Mouse (Mus musculus) heart, embryonic 14.5 days (tissue): Measurements from ENCODE around the gene Lamtor2. TPM values are rescaled to one million over a fixed set of nuclear protein-coding genes. Genes with fewer than 3 reads are reported as not detected.

Source experiments
- ATAC-seq: fragments of 200-750 bp; cut with Nextera tagmentation; 2 replicates; pipeline ENCODE4 v1.8.0; 2017; ENCODE audit warnings: low read depth, moderate TSS enrichment; ENCODE audit not compliant: insufficient number of reproducible peaks, insufficient read depth, low FRiP score
- H3K27ac ChIP-seq, 2 experiments: fragments of 200-500 bp in 1 of 2; fragments of 300-500 bp in 1 of 2; sonication (generic) in 1 of 2; replicated peaks in 1 of 2; 2 replicates each; pipeline ENCODE4 v1.5.1; 2012 to 2014; ENCODE audit warnings: low read depth in 2 of 2, low read length in 2 of 2, control low read depth in 1 of 2, mild to moderate bottlenecking in 1 of 2, mixed read lengths in 1 of 2; ENCODE audit not compliant: control insufficient read depth in 1 of 2, insufficient read depth in 1 of 2
- H3K27me3 ChIP-seq: fragments of 300-500 bp; sonication (generic); 2 replicates; pipeline ENCODE4 v1.6.1; 2014; ENCODE audit warnings: mild to moderate bottlenecking, low read length, control low read depth; ENCODE audit not compliant: control insufficient read depth, insufficient read depth
- H3K36me3 ChIP-seq: fragments of 300-500 bp; sonication (generic); 2 replicates; pipeline ENCODE4 v1.6.1; 2014; ENCODE audit warnings: mild to moderate bottlenecking, control low read depth, low read length, mixed read lengths; ENCODE audit not compliant: control insufficient read depth, insufficient read depth
- H3K4me1 ChIP-seq, 2 experiments: fragments of 200-500 bp in 1 of 2; fragments of 300-500 bp in 1 of 2; sonication (generic) in 1 of 2; 2 replicates each; pipeline ENCODE4 v1.6.1; 2012 to 2014; ENCODE audit warnings: low read length in 2 of 2, control low read depth in 1 of 2, mixed read lengths in 1 of 2; ENCODE audit not compliant: control insufficient read depth in 2 of 2, insufficient read depth in 2 of 2
- H3K4me2 ChIP-seq: fragments of 300-500 bp; sonication (generic); 2 replicates; pipeline ENCODE4 v1.6.1; 2014; ENCODE audit warnings: mild to moderate bottlenecking, low read length
- H3K4me3 ChIP-seq, 2 experiments: fragments of 200-500 bp in 1 of 2; fragments of 300-500 bp in 1 of 2; sonication (generic) in 1 of 2; 2 replicates each; pipeline ENCODE4 v1.5.1; 2012 to 2014; ENCODE audit warnings: low read length in 2 of 2, mild to moderate bottlenecking in 2 of 2, control low read depth in 1 of 2, low read depth in 1 of 2, moderate library complexity in 1 of 2; ENCODE audit not compliant: control insufficient read depth in 1 of 2, insufficient read depth in 1 of 2
- H3K9ac ChIP-seq: fragments of 300-500 bp; sonication (generic); 2 replicates; pipeline ENCODE4 v1.6.1; 2014; ENCODE audit warnings: mild to moderate bottlenecking, low read length
- H3K9me3 ChIP-seq: fragments of 300-500 bp; sonication (generic); 2 replicates; pipeline ENCODE4 v1.6.1; 2016; ENCODE audit warnings: low read length, control low read depth; ENCODE audit not compliant: control insufficient read depth
- WGBS: fragments of 180-500 bp; shearing (Covaris S2); extraction: QIAGEN DNeasy Blood & Tissue Kit; methylation state at CpG from one replicate; pipeline ENCODE4 v1.1.7; 2014; 5-methylcytosine and 5-hydroxymethylcytosine counted together
- polyA plus RNA-seq: library from polyadenylated mRNA; unstranded; fragments of >200 nt; fragmentation: Nextera tagmentation; extraction: Ambion mirVana; gene quantifications from 2 replicates; pipeline ENCODE4 v1.2.1, GENCODE M21; 2014

Lamtor2 gene
- polyA plus RNA-seq, 1 experiment from 2014 or later = 87.5 TPM

DNA sequence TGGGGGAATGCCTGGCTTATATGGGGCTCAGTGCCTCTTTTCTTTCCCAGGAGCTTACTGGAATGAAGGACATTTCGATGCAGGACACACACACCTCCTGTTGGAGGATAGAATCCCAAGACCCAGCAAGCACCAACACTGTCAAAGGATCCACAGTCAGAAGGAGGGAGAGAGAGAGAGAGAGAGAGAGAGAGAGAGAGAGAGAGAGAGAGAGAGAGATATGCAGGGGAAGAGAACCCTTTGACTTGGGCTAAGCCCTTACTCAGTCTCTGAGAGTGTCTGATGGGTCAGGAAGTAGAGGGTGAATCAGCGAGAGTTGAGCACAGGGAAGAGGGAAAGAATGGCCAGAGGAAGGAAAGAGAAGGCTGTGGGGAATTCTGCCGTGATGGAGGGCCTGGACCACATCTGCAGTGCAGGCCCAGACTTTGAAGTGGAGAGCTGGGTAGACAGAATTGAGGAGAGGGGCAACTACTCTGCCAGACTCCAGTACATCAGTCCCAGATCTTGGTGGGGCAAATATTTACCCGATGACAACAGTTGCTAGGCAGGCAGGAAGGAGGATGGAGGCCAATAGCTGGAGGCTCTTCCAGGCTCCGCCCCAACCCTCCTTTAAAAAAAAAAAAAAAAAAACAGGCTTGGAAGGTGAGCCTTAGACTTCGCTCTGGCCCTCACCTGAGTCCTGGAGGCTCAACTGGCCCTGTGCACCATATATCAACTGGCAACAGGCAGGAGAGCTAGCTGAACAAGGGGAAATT, 40.6 kb downstream of the Lamtor2 start:
- Histone ChIP-seq H3K9ac (peak overlapping the region; percentile 36; the same call in 1 of the 2 replicates), H3K4me3 (no peak overlapping the region), H3K9me3 (no peaks in the 10 kb centered on the region), H3K27ac (peak overlapping the region; percentile 20 to 59), H3K4me1 (peaks cover 32 to 41% of the 10 kb centered on the region in 2 experiments), H3K36me3 (no peaks in the 10 kb centered on the region), H3K27me3 (no peaks in the 10 kb centered on the region), H3K4me2 (no peak overlapping the region)
- ATAC-seq = no peak
- WGBS = 34% methylated on average over 6 of the region's 6 CpGs

DNA sequence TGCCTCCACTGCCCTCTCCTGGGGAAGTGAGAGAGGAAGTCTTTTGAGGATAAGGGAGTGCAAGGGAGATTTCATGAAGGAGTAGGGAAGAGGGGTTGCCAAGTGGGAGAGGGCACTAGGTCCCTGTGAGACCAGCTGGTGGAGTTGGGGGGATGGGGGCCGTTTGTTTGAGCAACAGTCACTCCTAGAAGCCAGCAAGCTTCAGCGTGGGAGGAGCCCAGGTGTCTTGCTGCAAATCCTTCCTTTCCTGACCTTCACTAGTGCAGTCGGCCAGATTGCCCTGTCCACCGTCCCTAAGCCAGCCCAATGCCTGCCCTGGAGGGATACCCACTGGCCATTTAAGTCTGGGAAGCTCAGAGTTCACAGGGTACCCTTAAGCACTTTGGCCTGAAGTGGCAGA, 41.3 kb downstream of the Lamtor2 start:
- H3K27me3 ChIP-seq = no peaks in the 10 kb centered on the region
- no peak for ATAC-seq
- no peak overlapping the region for H3K4me2 ChIP-seq
- H3K36me3 ChIP-seq = no peaks in the 10 kb centered on the region
- H3K4me1 ChIP-seq = peaks cover 32 to 41% of the 10 kb centered on the region in 2 experiments
- WGBS = 53% methylated on average over 4 of the region's 4 CpGs
- peak overlapping the region in 1 of 2 experiments; percentile 59; a peak in 1 of 4 replicates for H3K27ac ChIP-seq
- no peak overlapping the region for H3K4me3 ChIP-seq
- no peaks in the 10 kb centered on the region for H3K9me3 ChIP-seq
- no peak overlapping the region for H3K9ac ChIP-seq

DNA sequence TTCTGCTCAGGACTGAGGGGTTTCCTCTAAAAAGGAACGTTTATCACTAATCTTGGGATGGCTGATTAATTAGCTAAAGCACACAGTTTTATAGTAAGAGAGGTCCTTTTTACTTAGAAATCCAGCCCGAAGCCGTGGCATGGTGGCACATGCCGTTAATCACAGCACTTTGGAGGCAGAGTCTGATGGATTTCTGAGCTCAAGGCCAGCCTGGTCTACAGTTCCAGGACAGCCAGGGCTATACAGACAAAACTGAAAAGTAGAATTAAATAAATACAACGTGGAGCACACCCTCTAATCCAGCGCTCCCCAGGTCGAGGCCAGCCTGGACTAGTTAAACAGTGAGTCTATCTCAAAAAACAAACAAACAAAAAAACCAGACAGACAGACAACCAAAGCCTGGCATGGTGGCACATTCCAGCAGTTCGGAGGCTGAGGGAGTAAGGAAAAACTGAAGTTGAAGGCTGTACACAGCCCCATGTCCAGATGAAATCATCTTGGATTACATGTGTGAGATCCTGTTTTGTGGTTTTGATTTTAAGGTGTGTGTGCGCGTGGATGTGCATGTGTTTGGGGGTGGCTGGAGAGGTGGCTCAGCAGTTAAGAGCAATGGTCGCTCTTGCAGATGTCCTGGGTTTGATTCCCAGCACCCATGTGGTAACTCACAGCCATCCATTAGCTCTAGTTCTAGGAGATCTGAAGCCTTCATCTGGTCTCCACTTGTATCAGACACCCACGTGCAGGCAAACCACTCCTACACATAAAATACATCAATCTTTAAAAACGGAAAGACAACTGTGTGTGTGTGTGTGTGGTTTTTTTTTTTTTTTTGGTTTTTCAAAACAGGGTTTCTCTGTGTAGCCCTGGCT, 42.2 kb downstream of the Lamtor2 start:
- Histone ChIP-seq H3K9ac (peak overlapping the region; percentile 71), H3K4me2 (peak overlapping the region; percentile 69), H3K27ac (peak overlapping the region; percentile 92 to 97), H3K9me3 (no peaks in the 10 kb centered on the region), H3K4me3 (peak overlapping the region; percentile 47 to 70), H3K4me1 (peaks cover 32 to 41% of the 10 kb centered on the region in 2 experiments), H3K36me3 (no peaks in the 10 kb centered on the region), H3K27me3 (no peaks in the 10 kb centered on the region)
- ATAC-seq = no peak
- 57% methylated on average over 13 of the region's 13 CpGs for WGBS

DNA sequence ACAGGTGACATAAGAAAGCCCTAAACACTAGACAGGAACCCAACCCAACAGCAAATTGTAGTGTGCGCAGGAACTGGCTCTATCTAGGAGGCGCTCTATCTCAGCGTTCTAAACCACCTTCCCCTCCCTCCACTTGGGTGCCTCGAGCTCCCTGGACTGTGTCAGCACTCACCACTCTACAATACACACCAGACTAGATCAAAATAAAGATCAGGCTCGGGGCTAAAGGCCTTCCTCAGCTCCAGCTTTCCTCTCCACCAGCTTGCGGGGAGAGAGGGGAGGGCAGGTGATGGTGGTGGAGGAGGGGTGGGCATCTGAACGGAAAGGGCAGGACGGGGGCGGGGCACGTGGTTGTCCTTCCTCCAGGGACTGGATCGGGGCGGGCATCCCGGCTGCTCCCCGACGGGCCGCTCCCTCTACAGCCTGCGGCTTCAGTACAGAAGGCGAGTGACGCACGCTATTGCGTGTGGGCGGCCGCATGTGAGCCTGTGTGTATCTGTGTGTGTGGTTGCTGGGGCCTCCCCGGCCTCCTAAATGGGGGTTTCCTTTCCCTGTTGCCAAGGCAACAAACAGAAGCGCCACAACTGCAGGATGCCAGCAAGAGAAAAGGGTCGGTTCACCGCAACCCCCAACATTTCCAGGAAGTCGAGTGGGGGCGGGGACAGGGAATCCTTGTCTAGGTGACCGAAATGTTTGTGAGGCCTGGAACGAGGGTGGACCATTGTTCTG, 43.0 kb downstream of the Lamtor2 start, which contains the start of gene Lmna:
Gene Lmna, minus strand, starts transcription at position 265 of the 729 bp plus-strand sequence.
- H3K4me3 ChIP-seq = peak within 1 kb of the TSS; percentile 47 to 70
- H3K27ac ChIP-seq = peak within 1 kb of the TSS; percentile 92 to 97
- H3K4me2 ChIP-seq = peak within 1 kb of the TSS; percentile 69
- under 1% methylated on average over 31 of the region's 31 CpGs for WGBS
- peaks cover 32 to 41% of the 10 kb centered on the region in 2 experiments for H3K4me1 ChIP-seq
- peak within 1 kb of the TSS; percentile 71 for H3K9ac ChIP-seq
- H3K9me3 ChIP-seq = no peaks in the 10 kb centered on the region
- no peaks in the 10 kb centered on the region for H3K27me3 ChIP-seq
- H3K36me3 ChIP-seq = no peaks in the 10 kb centered on the region
- ATAC-seq = peak; percentile 94

DNA sequence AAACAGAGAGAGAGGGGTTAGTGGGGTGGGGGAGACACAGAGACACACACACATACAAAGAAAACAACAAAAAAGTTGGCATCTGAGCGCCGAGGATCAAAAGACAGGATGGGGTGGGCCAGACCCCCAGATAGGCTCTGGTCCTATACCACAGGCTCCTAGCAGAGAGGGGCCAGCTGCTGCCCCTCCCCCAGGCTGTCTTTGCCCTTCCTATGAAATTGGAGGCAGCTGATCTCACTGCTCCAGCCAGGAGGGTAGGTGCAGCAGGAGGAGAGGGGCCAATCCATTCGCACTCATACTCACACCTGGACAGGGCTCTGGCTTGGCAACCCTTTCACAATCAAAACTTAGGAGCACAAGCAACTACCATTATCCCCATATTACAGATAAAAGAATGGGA, 43.6 kb downstream of the Lamtor2 start:
- ATAC-seq = no peak

DNA sequence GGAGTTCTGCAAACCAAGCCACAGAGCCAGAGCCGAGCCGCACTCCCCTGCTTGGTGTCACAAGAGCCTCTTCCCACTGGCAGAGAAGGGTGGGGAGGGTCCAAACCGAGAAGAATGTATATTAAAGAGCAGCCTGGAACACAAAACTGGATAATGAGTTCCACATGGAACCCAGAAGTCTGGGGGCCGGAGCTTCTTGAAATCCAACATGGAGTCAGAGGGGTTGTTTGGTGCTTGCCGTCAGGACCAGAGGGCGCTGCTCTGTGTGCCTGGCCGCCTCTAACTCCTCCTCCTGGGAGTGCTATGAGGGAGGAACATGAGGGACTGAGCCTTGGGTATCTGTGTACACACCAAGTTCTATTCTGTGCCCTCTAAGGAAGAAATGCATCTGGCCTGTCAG, 47.1 kb downstream of the Lamtor2 start:
- Histone ChIP-seq H3K36me3 (no peaks in the 10 kb centered on the region), H3K27ac (no peak overlapping the region), H3K4me2 (no peak overlapping the region), H3K9ac (no peak overlapping the region), H3K4me1 (peaks cover 21 to 37% of the 10 kb centered on the region in 2 experiments), H3K4me3 (no peak overlapping the region), H3K27me3 (no peaks in the 10 kb centered on the region), H3K9me3 (no peaks in the 10 kb centered on the region)
- no peak for ATAC-seq
- 55% methylated on average over 7 of the region's 7 CpGs for WGBS

More for the DNA sequence above, 43.6 kb downstream of the Lamtor2 start:
- H3K4me2 ChIP-seq = peak overlapping the region; percentile 69
- no peaks in the 10 kb centered on the region for H3K9me3 ChIP-seq
- peak overlapping the region; percentile 92 to 97 for H3K27ac ChIP-seq
- peak overlapping the region; percentile 47 to 70 for H3K4me3 ChIP-seq
- WGBS = 77% methylated on average over 3 of the region's 3 CpGs
- H3K9ac ChIP-seq = peak overlapping the region; percentile 71
- peaks cover 32 to 39% of the 10 kb centered on the region in 2 experiments for H3K4me1 ChIP-seq
- no peaks in the 10 kb centered on the region for H3K27me3 ChIP-seq
- H3K36me3 ChIP-seq = no peaks in the 10 kb centered on the region

DNA sequence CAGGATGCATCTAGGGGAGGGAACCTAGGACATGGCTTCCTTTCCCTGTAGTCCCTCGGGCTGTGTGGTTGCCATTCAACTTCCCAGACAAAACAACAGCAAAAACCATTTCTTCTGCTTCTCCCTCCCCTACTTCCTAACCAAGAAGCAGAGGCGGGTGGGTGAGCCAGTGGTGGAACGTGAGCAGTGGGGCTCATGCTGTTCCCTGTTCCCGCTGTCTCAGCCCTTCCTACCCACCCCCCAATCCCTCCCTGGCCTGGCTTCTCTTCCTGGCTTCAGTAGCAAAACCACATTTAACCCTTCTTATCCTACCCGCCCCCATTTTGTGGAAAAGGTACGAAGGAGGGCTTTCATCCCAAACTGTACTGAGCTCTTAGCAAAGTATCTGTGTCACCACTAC, 47.8 kb downstream of the Lamtor2 start:
- no peak overlapping the region for H3K27ac ChIP-seq
- H3K36me3 ChIP-seq = no peaks in the 10 kb centered on the region
- no peak overlapping the region for H3K4me3 ChIP-seq
- no peak overlapping the region for H3K4me2 ChIP-seq
- H3K9ac ChIP-seq = no peak overlapping the region
- no peak for ATAC-seq
- H3K9me3 ChIP-seq = no peaks in the 10 kb centered on the region
- H3K27me3 ChIP-seq = no peaks in the 10 kb centered on the region
- H3K4me1 ChIP-seq = peaks cover 20 to 34% of the 10 kb centered on the region in 2 experiments
- WGBS = 67% methylated on average over 6 of the region's 6 CpGs
